Mouse (Mus musculus) hindbrain, embryonic 16.5 days (tissue): Measurements from ENCODE around the gene Eif4g3. TPM values are rescaled to one million over a fixed set of nuclear protein-coding genes. Genes with fewer than 3 reads are reported as not detected.

Experiments
- ATAC-seq: fragments of 200-750 bp; cut with Nextera tagmentation; 2 replicates; pipeline ENCODE4 v1.8.0; 2017; ENCODE audit warnings: moderate TSS enrichment, moderate library complexity
- H3K27ac ChIP-seq: fragments of 300-500 bp; sonication (generic); 2 replicates; pipeline ENCODE4 v1.5.1; 2014; ENCODE audit warnings: low read depth, mild to moderate bottlenecking, control low read depth, low read length, moderate library complexity
- H3K27me3 ChIP-seq: fragments of 300-500 bp; sonication (generic); replicated peaks from 2 replicates; pipeline ENCODE4 v1.6.1; 2014; ENCODE audit warnings: low read length; ENCODE audit not compliant: control insufficient read depth, insufficient read depth
- H3K36me3 ChIP-seq: fragments of 300-500 bp; sonication (generic); 2 replicates; pipeline ENCODE4 v1.6.1; 2014; ENCODE audit warnings: mild to moderate bottlenecking, low read length, moderate library complexity, mixed read lengths; ENCODE audit not compliant: control insufficient read depth, insufficient read depth
- H3K4me1 ChIP-seq: fragments of 300-500 bp; sonication (generic); 2 replicates; pipeline ENCODE4 v1.6.1; 2014; ENCODE audit warnings: low read depth, low read length; ENCODE audit not compliant: control insufficient read depth, insufficient read depth
- H3K4me2 ChIP-seq: fragments of 300-500 bp; sonication (generic); 2 replicates; pipeline ENCODE4 v1.6.1; 2014; ENCODE audit warnings: mild to moderate bottlenecking, low read length, control low read depth, moderate library complexity
- H3K4me3 ChIP-seq: fragments of 300-500 bp; sonication (generic); 2 replicates; pipeline ENCODE4 v1.5.1; 2014; ENCODE audit warnings: mild to moderate bottlenecking, low read length, control low read depth, moderate library complexity
- H3K9ac ChIP-seq: fragments of 300-500 bp; sonication (generic); 2 replicates; pipeline ENCODE4 v1.6.1; 2014; ENCODE audit warnings: low read depth, mild to moderate bottlenecking, control low read depth, low read length, moderate library complexity
- H3K9me3 ChIP-seq: fragments of 300-500 bp; sonication (generic); 2 replicates; pipeline ENCODE4 v1.6.1; 2014; ENCODE audit warnings: mild to moderate bottlenecking, low read length, moderate library complexity; ENCODE audit not compliant: control insufficient read depth
- WGBS: fragments of 180-500 bp; shearing (Covaris S2); extraction: QIAGEN DNeasy Blood & Tissue Kit; methylation state at CpG from one replicate; pipeline ENCODE4 v1.1.7; 2014; 5-methylcytosine and 5-hydroxymethylcytosine counted together
- polyA plus RNA-seq: library from polyadenylated mRNA; unstranded; fragments of >200 nt; fragmentation: Nextera tagmentation; extraction: Ambion mirVana; gene quantifications from 2 replicates; pipeline ENCODE4 v1.2.1, GENCODE M21; 2015

Eif4g3 gene
- polyA plus RNA-seq, 1 experiment from 2014 or later = 43.2 TPM

DNA sequence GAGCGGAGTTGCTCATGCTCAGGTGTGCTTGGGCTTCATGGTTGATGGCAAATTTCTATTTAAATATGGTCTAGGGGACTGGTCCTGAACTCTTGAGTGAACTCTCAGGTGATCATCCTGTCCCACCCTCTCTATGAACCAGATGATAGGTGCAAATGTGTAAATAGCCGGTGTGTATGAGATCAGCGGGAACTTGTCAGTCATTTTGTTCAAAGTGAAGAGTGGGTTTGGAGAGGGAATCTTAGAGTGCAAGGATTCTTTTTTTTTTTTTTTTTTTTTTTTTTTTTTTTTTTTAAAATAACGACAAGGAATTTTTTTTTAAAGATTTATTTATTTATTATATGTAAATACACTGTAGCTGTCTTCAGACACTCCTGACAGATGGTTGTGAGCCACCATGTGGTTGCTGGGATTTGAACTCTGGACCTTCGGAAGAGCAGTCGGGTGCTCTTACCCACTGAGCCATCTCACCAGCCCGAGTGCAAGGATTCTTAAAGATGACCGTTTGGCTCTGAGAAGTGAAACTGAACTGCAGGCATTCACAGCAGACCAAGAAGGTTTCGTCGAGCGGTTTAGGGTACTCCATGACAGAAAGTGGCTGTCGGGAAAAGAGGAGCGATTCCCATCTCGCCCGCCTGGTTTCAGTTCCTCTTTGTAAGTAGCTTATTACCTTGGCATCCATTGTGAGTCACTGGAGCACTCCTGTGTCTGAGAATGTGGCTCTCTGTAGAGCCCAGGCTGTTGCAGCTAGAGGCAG is 21.1 kb downstream of the Eif4g3 start:
- Histone ChIP-seq H3K36me3 (peaks cover 11% of the 10 kb centered on the region), H3K27me3 (no peaks in the 10 kb centered on the region), H3K27ac (no peak overlapping the region), H3K4me1 (peaks cover 13% of the 10 kb centered on the region), H3K4me2 (no peak overlapping the region), H3K4me3 (no peak overlapping the region), H3K9ac (no peak overlapping the region), H3K9me3 (no peaks in the 10 kb centered on the region)
- 94% methylated on average over 15 of the region's 15 CpGs for WGBS
- no peak for ATAC-seq

DNA sequence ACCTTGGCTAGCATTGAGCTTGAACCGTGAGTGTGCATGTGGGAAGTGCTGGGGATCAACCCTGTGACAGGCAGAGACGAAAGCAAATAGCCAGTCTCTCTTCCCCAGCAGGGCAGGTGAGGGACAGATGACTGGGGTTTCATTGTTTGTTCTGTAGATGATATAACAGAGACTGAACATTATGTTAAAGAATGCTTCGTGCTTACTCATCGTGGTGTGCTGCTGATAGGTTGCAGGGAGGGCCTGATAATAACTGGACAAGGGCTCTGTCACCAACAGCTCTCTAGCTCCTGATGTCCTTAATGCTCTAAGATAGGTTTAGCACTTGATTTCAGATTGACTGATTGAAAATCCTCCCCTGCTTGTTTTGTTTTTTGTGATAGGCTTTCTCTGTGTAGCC is 23.1 kb downstream of the Eif4g3 start:
- peaks cover 24% of the 10 kb centered on the region for H3K4me1 ChIP-seq
- no peak overlapping the region for H3K4me3 ChIP-seq
- no peak overlapping the region for H3K4me2 ChIP-seq
- H3K36me3 ChIP-seq = peaks cover 11% of the 10 kb centered on the region
- ATAC-seq = no peak
- H3K27me3 ChIP-seq = no peaks in the 10 kb centered on the region
- WGBS = 79% methylated on average over 4 of the region's 4 CpGs
- no peaks in the 10 kb centered on the region for H3K9me3 ChIP-seq
- no peak overlapping the region for H3K27ac ChIP-seq
- no peak overlapping the region for H3K9ac ChIP-seq

DNA sequence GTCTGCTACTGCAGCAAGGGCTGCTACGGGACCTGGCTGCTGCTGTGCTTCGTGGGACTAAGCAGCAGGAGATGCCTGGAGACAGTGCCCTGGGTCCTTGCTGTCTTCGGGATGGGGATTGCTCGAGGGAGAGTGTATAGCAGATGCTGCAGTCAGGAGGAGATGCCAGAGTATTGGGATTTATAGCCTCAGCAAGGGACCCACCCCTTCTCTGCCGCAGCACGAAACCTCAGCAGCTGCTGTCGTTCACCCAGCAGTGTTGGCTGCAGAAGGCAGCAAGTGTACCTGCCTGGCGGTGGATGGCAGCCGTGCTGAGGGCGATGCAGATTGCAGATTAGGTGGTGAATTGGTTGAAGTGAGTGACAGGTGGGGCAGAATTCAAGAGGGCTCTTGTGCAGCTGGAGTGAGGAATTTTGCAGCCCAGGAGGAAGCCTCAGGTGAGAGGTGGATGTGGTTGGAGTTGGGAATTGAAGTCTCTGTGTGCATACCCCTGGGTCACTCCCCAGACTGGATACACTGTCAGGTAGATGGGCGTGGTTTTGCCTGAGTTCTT is 24.3 kb downstream of the Eif4g3 start:
- peak; percentile 54 for ATAC-seq
- H3K9me3 ChIP-seq = no peaks in the 10 kb centered on the region
- H3K27ac ChIP-seq = peak overlapping the region; percentile 60
- H3K4me3 ChIP-seq = no peak overlapping the region
- WGBS = 40% methylated on average over 11 of the region's 11 CpGs
- peaks cover 29% of the 10 kb centered on the region for H3K4me1 ChIP-seq
- no peaks in the 10 kb centered on the region for H3K27me3 ChIP-seq
- peak overlapping the region; percentile 52 for H3K9ac ChIP-seq
- peak overlapping the region; percentile 5; the same call in 1 of the 2 replicates for H3K4me2 ChIP-seq
- H3K36me3 ChIP-seq = peaks cover 11% of the 10 kb centered on the region

DNA sequence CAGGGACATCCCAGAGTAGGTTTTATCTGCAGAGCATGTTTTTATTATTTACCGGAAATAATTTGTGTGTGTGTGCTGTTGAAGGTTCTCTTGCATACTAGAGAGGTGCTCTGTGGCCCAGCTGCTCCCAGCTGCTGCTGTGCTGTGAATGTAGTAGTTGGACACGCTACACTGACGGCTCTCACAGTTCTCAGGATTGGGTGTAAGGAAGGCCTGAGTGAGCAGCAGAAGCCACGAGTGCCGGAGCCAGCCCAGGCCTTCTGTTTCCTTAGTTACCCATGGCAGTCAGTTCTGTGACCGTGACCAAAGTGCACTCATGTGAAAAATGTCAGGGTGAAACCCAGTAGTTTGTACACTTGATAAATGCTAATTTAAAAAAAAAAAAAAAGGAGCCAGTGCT is 25.2 kb downstream of the Eif4g3 start:
- H3K4me3 ChIP-seq = no peak overlapping the region
- WGBS = 30% methylated on average over 6 of the region's 6 CpGs
- H3K36me3 ChIP-seq = peaks cover 11% of the 10 kb centered on the region
- ATAC-seq = no peak
- H3K27ac ChIP-seq = no peak overlapping the region; the same call in 1 of the 2 replicates
- H3K9me3 ChIP-seq = no peaks in the 10 kb centered on the region
- no peaks in the 10 kb centered on the region for H3K27me3 ChIP-seq
- no peak overlapping the region for H3K9ac ChIP-seq
- H3K4me2 ChIP-seq = no peak overlapping the region
- H3K4me1 ChIP-seq = peaks cover 29% of the 10 kb centered on the region

DNA sequence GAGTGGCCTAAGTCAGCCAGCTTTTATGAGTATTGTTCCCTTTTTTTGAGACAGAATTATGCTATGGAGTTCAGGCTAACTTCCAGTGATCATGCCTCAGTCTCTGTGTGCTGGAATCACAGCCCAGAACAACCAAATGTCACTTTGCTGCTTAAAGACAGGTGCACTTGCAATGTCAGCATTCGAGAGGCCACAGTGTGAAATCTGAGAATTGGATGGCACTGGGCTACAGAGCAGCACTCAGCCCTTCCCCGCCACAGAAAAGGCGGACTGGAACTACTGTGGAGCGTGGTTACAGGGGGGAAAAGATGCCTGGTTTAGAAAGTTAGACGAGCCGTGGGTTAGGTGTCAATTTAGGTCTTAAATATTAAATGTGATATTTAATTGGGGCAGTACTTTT is 27.4 kb downstream of the Eif4g3 start:
- no peak overlapping the region for H3K4me3 ChIP-seq
- H3K9me3 ChIP-seq = no peaks in the 10 kb centered on the region
- peaks cover 3% of the 10 kb centered on the region for H3K36me3 ChIP-seq
- no peak overlapping the region for H3K9ac ChIP-seq
- ATAC-seq = no peak
- whole genome bisulfite sequencing = 73% methylated on average over 6 of the region's 6 CpGs
- no peaks in the 10 kb centered on the region for H3K27me3 ChIP-seq
- H3K27ac ChIP-seq = no peak overlapping the region
- peaks cover 31% of the 10 kb centered on the region for H3K4me1 ChIP-seq
- H3K4me2 ChIP-seq = no peak overlapping the region

DNA sequence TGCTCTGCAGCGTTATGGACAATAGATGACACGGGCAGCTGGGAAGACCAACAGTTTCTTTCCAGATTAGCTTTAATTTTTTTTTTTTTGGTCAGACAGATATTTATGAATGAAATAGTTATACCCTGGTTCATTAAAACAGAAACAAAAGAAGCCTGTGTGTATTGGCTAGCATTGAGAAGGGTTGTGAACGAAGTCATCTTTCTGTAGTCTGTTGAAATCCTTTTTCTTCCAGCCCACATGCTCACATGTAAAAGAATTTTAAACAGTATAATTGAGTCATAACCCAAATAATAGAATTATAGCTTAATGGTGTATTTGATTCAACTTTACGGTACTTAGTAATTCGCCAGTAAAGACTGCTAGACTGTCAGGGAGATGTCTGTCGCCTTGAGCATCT is 28.8 kb downstream of the Eif4g3 start:
- Histone ChIP-seq H3K27me3 (no peaks in the 10 kb centered on the region), H3K27ac (no peak overlapping the region), H3K9me3 (no peaks in the 10 kb centered on the region), H3K4me1 (peaks cover 30% of the 10 kb centered on the region), H3K9ac (no peak overlapping the region), H3K36me3 (no peaks in the 10 kb centered on the region), H3K4me3 (no peak overlapping the region), H3K4me2 (no peak overlapping the region)
- WGBS = 69% methylated on average over 6 of the region's 6 CpGs
- no peak for ATAC-seq

DNA sequence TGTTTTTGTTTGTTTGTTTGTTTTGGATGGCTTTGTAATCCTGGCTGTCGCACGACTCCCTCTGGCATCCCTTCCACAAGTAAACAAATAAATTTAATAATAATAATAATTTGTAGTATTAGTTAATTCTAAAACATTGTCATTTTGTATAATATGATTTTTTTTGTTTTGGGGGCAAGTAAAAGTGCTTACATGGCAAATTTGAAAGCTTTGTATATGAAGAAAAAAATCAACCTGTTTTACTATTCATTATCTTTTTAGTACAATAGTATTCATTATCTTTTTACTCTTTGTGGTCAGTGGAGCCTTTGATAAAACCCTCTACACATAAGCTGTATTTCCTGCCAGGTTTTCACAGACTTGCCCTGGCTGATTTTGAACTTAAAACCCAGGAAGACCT is 29.9 kb downstream of the Eif4g3 start:
- H3K9me3 ChIP-seq = no peaks in the 10 kb centered on the region
- H3K4me1 ChIP-seq = peaks cover 19% of the 10 kb centered on the region
- no peak overlapping the region for H3K27ac ChIP-seq
- no peak for ATAC-seq
- H3K4me2 ChIP-seq = no peak overlapping the region
- no peaks in the 10 kb centered on the region for H3K36me3 ChIP-seq
- H3K4me3 ChIP-seq = no peak overlapping the region
- 82% methylated on average over 2 of the region's 2 CpGs for WGBS
- no peak overlapping the region for H3K9ac ChIP-seq
- H3K27me3 ChIP-seq = no peaks in the 10 kb centered on the region

DNA sequence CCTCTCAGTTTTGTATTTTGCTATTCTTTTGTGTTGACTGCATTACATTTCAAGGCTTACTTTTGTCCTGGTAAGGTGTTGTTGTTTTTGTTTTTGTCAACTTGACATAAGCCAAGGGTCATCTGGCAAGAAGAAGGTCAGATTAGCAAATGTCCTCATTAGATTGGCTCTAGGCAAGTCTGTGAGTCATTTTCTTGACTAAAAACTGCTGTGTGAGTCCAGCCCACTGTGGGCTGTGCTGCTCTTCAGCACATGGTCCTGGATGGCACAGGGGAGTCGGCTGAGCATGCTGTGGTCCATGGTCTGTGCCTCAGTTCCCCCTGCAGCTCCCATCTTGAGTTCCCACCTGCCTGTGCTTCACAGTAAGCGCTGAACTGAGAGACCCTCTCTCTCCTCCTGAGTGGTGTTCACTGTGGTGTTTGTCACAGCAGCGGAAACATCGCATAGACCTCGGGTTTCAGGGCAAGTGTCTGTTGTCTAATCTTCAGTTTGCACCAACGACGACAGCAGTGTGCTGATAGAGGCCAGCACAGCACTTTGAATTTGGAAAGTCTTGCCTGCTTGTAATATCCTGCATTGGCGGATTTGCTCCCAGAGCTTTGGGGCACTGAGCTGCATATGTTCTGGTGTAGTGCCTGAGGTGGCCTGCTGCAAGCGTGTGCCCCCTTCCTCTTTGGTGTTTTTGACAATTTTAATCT is 30.7 kb downstream of the Eif4g3 start:
- WGBS = 93% methylated on average over 9 of the region's 9 CpGs
- no peak for ATAC-seq
- Histone ChIP-seq H3K4me2 (no peak overlapping the region), H3K27me3 (no peaks in the 10 kb centered on the region), H3K9me3 (no peaks in the 10 kb centered on the region), H3K36me3 (no peaks in the 10 kb centered on the region), H3K4me3 (no peak overlapping the region), H3K9ac (no peak overlapping the region), H3K4me1 (peaks cover 18% of the 10 kb centered on the region), H3K27ac (no peak overlapping the region)

DNA sequence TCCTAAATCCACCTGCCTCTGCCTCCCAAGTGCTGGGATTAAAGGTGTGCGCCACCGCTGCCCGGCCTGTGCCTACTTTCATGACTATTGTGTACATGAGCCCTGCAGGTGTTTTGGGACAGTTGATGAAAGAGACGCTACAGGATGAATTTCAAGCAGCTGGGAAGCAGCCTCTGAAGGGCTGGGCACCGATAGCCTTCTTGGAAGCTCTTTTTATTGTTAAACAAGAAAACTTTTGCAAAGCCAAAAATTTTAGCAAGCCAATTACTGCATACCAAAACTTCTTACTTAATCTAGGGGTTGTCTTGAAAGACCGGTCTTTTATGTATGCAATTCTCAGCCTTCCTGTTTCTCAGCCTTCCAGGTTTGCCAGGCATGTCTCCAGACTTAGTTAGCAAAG is 36.3 kb downstream of the Eif4g3 start:
- H3K4me3 ChIP-seq = no peak overlapping the region
- ATAC-seq = no peak
- 0 out of 2 replicates have a peak, but pooled peaks cover 2% of the 10 kb centered on the region for H3K4me1 ChIP-seq
- 82% methylated on average over 6 of the region's 6 CpGs for WGBS
- H3K9me3 ChIP-seq = no peaks in the 10 kb centered on the region
- H3K36me3 ChIP-seq = no peaks in the 10 kb centered on the region
- no peak overlapping the region for H3K27ac ChIP-seq
- no peak overlapping the region for H3K4me2 ChIP-seq
- H3K27me3 ChIP-seq = no peaks in the 10 kb centered on the region
- no peak overlapping the region for H3K9ac ChIP-seq
